Mouse (Mus musculus): ENCODE measurements around the gene Slc35e2.

DNA sequence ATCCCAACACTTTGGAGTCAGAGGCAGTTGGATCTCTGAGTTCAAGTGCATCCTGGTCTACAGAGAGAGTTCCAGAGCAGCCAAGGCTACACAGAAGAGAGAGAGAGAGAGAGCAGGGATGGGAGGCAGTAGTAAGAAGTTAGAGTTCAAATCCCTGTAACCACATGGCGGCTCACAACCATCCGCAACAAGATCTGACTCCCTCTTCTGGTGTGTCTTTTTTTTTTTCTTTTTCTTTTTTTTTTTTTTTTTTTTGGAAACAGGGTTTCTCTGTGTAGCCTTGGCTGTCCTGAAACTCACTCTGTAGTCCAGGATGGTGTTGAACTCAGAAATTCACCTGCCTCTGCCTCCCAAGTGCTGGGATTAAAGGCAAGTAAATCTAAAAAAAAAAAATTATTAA is 70.9 kb downstream of the Slc35e2 start:
- TF ChIP-seq CTCF (IDR thresholded peaks at IDR 0.05) (no peak), EP300 (IDR thresholded peaks at IDR 0.05) (no peak)
